In the genomic region with DNA sequence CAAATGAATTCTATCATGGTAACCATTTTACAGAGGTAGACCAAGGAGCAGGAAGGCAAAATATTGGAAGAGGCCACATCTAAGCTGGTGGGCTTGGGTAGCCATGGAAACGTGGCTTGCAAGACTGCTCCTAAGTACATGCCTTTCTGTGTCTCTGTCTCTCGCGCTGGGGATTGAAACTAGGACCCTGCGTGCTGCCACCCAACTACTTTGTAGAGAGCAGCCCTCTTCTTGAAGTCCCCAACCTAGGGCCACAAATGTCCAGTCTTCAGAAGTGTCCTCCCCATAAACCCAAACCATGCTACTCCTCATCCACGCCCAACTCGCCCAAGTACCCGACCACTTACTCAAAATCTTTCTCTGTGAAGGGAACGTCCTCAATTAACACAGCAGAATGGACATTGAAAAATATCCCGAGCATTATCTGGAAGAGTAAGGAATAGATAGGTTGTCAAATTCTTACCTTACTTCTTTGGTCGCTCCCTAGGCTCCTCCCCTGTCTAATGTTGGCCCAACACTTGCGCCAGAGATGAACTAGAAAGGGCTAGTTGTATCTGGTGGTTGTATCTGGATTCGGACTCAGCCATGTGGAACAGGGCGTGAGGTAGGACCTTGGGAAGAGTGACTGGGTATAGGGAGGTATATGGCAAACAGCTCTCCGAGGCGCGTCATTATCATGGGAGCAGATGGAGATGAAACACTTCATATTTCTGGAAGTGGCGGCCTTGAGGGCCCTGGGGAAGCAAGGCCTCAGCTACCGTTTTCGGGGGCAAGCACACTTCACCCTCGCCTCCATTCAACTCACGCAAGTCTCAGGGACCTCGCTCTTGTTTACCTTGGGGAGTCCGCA, we compare ENCODE assay signal across 8 mouse cellular contexts. TPM values are rescaled to one million over a fixed set of nuclear protein-coding genes. Genes with fewer than 3 reads are reported as not detected.
DNase-seq lines count a peak whose midpoint lies in the region; ATAC-seq and TF ChIP-seq lines count a peak whose summit lies in the region.

No protein-coding gene starts in this region.

- peaks cover 18% of the 10 kb centered on the region for H3K36me3 ChIP-seq in forebrain, postnatal 0 days (ENCODE audit: insufficient read depth)
- peaks cover 22% of the 10 kb centered on the region for H3K36me3 ChIP-seq in limb, embryonic 10.5 days
- H3K36me3 ChIP-seq in neural tube, embryonic 14.5 days (ENCODE audit: control insufficient read depth, insufficient read depth, low read length) = peaks cover 11% of the 10 kb centered on the region; the same call in 1 of the 2 replicates

- H3K27me3 ChIP-seq in forebrain, postnatal 0 days (ENCODE audit: insufficient read depth, low read length) = no peaks in the 10 kb centered on the region
- H3K27me3 ChIP-seq in limb, embryonic 10.5 days (ENCODE audit: low read depth, poor library complexity, severe bottlenecking) = no peaks in the 10 kb centered on the region
- H3K27me3 ChIP-seq in neural tube, embryonic 14.5 days (ENCODE audit: control insufficient read depth, insufficient read depth, low read length) = no peaks in the 10 kb centered on the region

- peak overlapping the region; percentile 96 for H3K27ac ChIP-seq in forebrain, postnatal 0 days (ENCODE audit: low read depth, low read length)
- H3K27ac ChIP-seq in limb, embryonic 10.5 days = peak overlapping the region; percentile 95
- peak overlapping the region; percentile 93 for H3K27ac ChIP-seq in neural tube, embryonic 14.5 days (ENCODE audit: low read depth, low read length)

- TF ChIP-seq CTCF in lung, adult 2 months (IDR thresholded peaks at IDR 0.05; ENCODE audit: insufficient read depth, low read length) = no peak
- TF ChIP-seq CTCF in forebrain, postnatal 0 days (IDR thresholded peaks at IDR 0.05; ENCODE audit: low read depth) = no peak

- TF ChIP-seq POLR2A in lung, adult 2 months (IDR thresholded peaks at IDR 0.05; ENCODE audit: borderline replicate concordance, extremely low read depth, low read depth, low read length) = peak; percentile 14; the same call in 1 of the 2 replicates

- peak overlapping the region; percentile 97 for H3K4me3 ChIP-seq in lung, adult 2 months (replicated peaks; ENCODE audit: extremely low read depth, low read depth, low read length)
- H3K4me3 ChIP-seq in forebrain, postnatal 0 days (ENCODE audit: low read depth, low read length) = peak overlapping the region; percentile 98
- peak overlapping the region; percentile 77 for H3K4me3 ChIP-seq in limb, embryonic 10.5 days
- H3K4me3 ChIP-seq in neural tube, embryonic 14.5 days (ENCODE audit: low read depth, low read length) = peak overlapping the region; percentile 93

- H3K4me2 ChIP-seq in forebrain, postnatal 0 days (ENCODE audit: low read depth) = peak overlapping the region; percentile 97
- H3K4me2 ChIP-seq in neural tube, embryonic 14.5 days (ENCODE audit: low read depth, low read length) = peak overlapping the region; percentile 99

- peak; percentile 5; the same call in 1 of the 2 replicates for ATAC-seq in forebrain, postnatal 0 days
- no peak for ATAC-seq in neural tube, embryonic 14.5 days (ENCODE audit: low read depth)

- no peaks in the 10 kb centered on the region for H3K9me3 ChIP-seq in forebrain, postnatal 0 days (ENCODE audit: low read length)
- H3K9me3 ChIP-seq in limb, embryonic 10.5 days (replicated peaks) = no peaks in the 10 kb centered on the region
- no peaks in the 10 kb centered on the region for H3K9me3 ChIP-seq in neural tube, embryonic 14.5 days (ENCODE audit: control insufficient read depth, low read length)

- 8% methylated on average over 23 of the region's 23 CpGs for WGBS in lung, adult 2 months
- 11% methylated on average over 23 of the region's 23 CpGs for WGBS in forebrain, postnatal 0 days
- WGBS in limb, embryonic 10.5 days = 15% methylated on average over 23 of the region's 23 CpGs
- WGBS in neural tube, embryonic 14.5 days = 15% methylated on average over 23 of the region's 23 CpGs

- DNase-seq in lung, adult 2 months = peak; percentile 19
- no peak for DNase-seq in lung, postnatal 36 days
- peak; percentile 56 for DNase-seq in brain, adult 2 months (ENCODE audit: low read depth, low spot score)
- no peak for DNase-seq in forebrain, postnatal 0 days
- DNase-seq in limb, embryonic 10.5 days (ENCODE audit: low spot score) = no peak
- DNase-seq in ovary, postnatal 36 days (ENCODE audit: low spot score) = no peak
- no peak for DNase-seq in B cell, adult 2 months

- H3K4me1 ChIP-seq in lung, adult 2 months (ENCODE audit: control insufficient read depth, insufficient read depth, low read length) = peaks cover 10% of the 10 kb centered on the region
- H3K4me1 ChIP-seq in forebrain, postnatal 0 days (ENCODE audit: insufficient read depth) = peaks cover 22% of the 10 kb centered on the region; the same call in 1 of the 2 replicates
- peaks cover 50% of the 10 kb centered on the region for H3K4me1 ChIP-seq in limb, embryonic 10.5 days
- peaks cover 27% of the 10 kb centered on the region for H3K4me1 ChIP-seq in neural tube, embryonic 14.5 days (ENCODE audit: control insufficient read depth, insufficient read depth, low read length)

- H3K9ac ChIP-seq in forebrain, postnatal 0 days = peak overlapping the region; percentile 92
- H3K9ac ChIP-seq in neural tube, embryonic 14.5 days (replicated peaks; ENCODE audit: low read depth, low read length) = peak overlapping the region; percentile 85

RNA-seq across cellular contexts. Expression of gene Gm21988, which starts 0.8 kb away (rescaled TPM):
- 6.6 and 7.2 TPM in 2 replicates for polyA plus RNA-seq in lung, adult 2 months (2012; rRNA removed)
- 4.9 and 7.4 TPM in 2 replicates for total RNA-seq in forebrain, postnatal 0 days (2014; rRNA removed)
- polyA plus RNA-seq in forebrain, postnatal 0 days (2015; fragmentation: Nextera tagmentation; extraction: Ambion mirVana) = 16.6 and 19.4 TPM in 2 replicates
- 9.7 TPM in 2 replicates for polyA plus RNA-seq in limb, embryonic 10.5 days (2016; fragmentation: Nextera tagmentation; extraction: Ambion mirVana)
- polyA plus RNA-seq in neural tube, embryonic 14.5 days (2014; fragmentation: Nextera tagmentation; extraction: Ambion mirVana) = 12.7 and 13.3 TPM in 2 replicates

RNA-seq across cellular contexts. Expression of gene Rnasek, which starts 0.8 kb away (rescaled TPM):
- polyA plus RNA-seq in lung, adult 2 months (2012; rRNA removed) = 143 and 168 TPM in 2 replicates
- 24.6 and 48.0 TPM in 2 replicates for total RNA-seq in forebrain, postnatal 0 days (2014; rRNA removed)
- 520 and 544 TPM in 2 replicates for polyA plus RNA-seq in forebrain, postnatal 0 days (2015; fragmentation: Nextera tagmentation; extraction: Ambion mirVana)
- polyA plus RNA-seq in limb, embryonic 10.5 days (2016; fragmentation: Nextera tagmentation; extraction: Ambion mirVana) = 84.7 and 93.5 TPM in 2 replicates
- polyA plus RNA-seq in neural tube, embryonic 14.5 days (2014; fragmentation: Nextera tagmentation; extraction: Ambion mirVana) = 389 and 413 TPM in 2 replicates

RNA-seq across cellular contexts. Expression of gene 0610010K14Rik, which starts 1.1 kb away (rescaled TPM):
- polyA plus RNA-seq in lung, adult 2 months (2012; rRNA removed) = 79.0 and 80.9 TPM in 2 replicates
- total RNA-seq in forebrain, postnatal 0 days (2014; rRNA removed) = 48.7 and 54.1 TPM in 2 replicates
- 161 and 207 TPM in 2 replicates for polyA plus RNA-seq in forebrain, postnatal 0 days (2015; fragmentation: Nextera tagmentation; extraction: Ambion mirVana)
- polyA plus RNA-seq in limb, embryonic 10.5 days (2016; fragmentation: Nextera tagmentation; extraction: Ambion mirVana) = 220 and 235 TPM in 2 replicates
- 160 and 161 TPM in 2 replicates for polyA plus RNA-seq in neural tube, embryonic 14.5 days (2014; fragmentation: Nextera tagmentation; extraction: Ambion mirVana)

RNA-seq across cellular contexts. Expression of gene Bcl6b, which starts 9.2 kb away (rescaled TPM):
- polyA plus RNA-seq in lung, adult 2 months (2012; rRNA removed) = 21.9 and 25.6 TPM in 2 replicates
- total RNA-seq in forebrain, postnatal 0 days (2014; rRNA removed) = 4.2 TPM in 2 replicates
- 3.8 and 5.3 TPM in 2 replicates for polyA plus RNA-seq in forebrain, postnatal 0 days (2015; fragmentation: Nextera tagmentation; extraction: Ambion mirVana)
- polyA plus RNA-seq in limb, embryonic 10.5 days (2016; fragmentation: Nextera tagmentation; extraction: Ambion mirVana) = 5.6 and 7.5 TPM in 2 replicates
- 1.8 and 5.7 TPM in 2 replicates for polyA plus RNA-seq in neural tube, embryonic 14.5 days (2014; fragmentation: Nextera tagmentation; extraction: Ambion mirVana)

RNA-seq across cellular contexts. Expression of gene Alox12, which starts 16.3 kb away (rescaled TPM):
- 4.6 and 9.2 TPM in 2 replicates for polyA plus RNA-seq in lung, adult 2 months (2012; rRNA removed)
- 0.10 and 0.31 TPM in 2 replicates for total RNA-seq in forebrain, postnatal 0 days (2014; rRNA removed)
- polyA plus RNA-seq in forebrain, postnatal 0 days (2015; fragmentation: Nextera tagmentation; extraction: Ambion mirVana) = 0.46 and 0.59 TPM in 2 replicates
- 2.0 and 2.9 TPM in 2 replicates for polyA plus RNA-seq in limb, embryonic 10.5 days (2016; fragmentation: Nextera tagmentation; extraction: Ambion mirVana)
- polyA plus RNA-seq in neural tube, embryonic 14.5 days (2014; fragmentation: Nextera tagmentation; extraction: Ambion mirVana) = 0.08 and 2.1 TPM in 2 replicates

Comparison
In these comparisons a context has a peak if more than half of its experiments do, and no peak if none do; other contexts are left out.
1. DNase-seq: peak in lung, adult 2 months (single experiment) and brain, adult 2 months (single experiment); none in lung, postnatal 36 days (single experiment), forebrain, postnatal 0 days (single experiment), limb, embryonic 10.5 days (single experiment), ovary, postnatal 36 days (single experiment) and B cell, adult 2 months (0 of 2).
2. Peak in every context shown above with its lines, with median percentiles within 50 percentile points of each other: H3K4me3 ChIP-seq and H3K27ac ChIP-seq.